Mouse (Mus musculus): ENCODE data around the gene Asic3. TPM values are rescaled to one million over a fixed set of nuclear protein-coding genes. Genes with fewer than 3 reads are reported as not detected.

Gene Asic3
- total RNA-seq, 2 experiments from 2014 or later, result 0.47 to 0.54 TPM

- no peak for TF ChIP-seq CTCF (IDR thresholded peaks at IDR 0.05)
- intact Hi-C loops (cut with DNase I), result no loop called here
- no peak overlapping the region for H3K27ac ChIP-seq
- no peak for DNase-seq
- H3K4me3 ChIP-seq, result no peak overlapping the region
These were observed 1.1 kb upstream of the Asic3 start for GRCm38 (mm10) chr5:24412063-24412462.

GRCm38 (mm10) chr5:24413938-24414337 lies 746 bp downstream of the Asic3 start:
- DNase-seq, result no peak
- Histone ChIP-seq H3K27ac (no peak overlapping the region), H3K4me3 (no peak overlapping the region)
- intact Hi-C loops (cut with DNase I), result no loop called here
- no peak for TF ChIP-seq CTCF (IDR thresholded peaks at IDR 0.05)

DNA sequence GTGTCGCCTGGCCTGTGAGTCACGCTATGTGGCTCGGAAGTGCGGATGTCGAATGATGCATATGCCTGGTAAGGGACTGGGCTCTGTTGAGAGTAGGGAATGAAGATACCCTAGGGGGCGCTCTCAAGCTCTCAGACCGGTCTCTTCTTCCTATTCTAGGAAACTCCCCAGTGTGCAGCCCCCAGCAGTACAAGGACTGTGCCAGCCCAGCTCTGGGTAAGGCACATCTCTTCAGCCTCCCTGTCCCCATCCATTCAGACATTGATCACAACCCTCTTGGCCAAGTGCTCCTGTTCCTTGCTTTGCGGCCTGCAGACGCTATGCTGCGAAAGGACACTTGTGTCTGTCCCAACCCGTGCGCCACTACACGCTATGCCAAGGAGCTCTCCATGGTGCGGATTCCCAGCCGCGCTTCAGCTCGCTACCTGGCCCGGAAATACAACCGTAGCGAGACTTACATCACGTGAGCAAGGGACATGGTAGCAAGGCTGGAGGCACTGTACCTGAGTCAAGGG lies 3.1 kb downstream of the Asic3 start:
- no peak overlapping the region for H3K27ac ChIP-seq
- TF ChIP-seq CTCF (IDR thresholded peaks at IDR 0.05), result peak; percentile 84
- peak; percentile 67 for DNase-seq
- intact Hi-C loops (cut with DNase I), result loop anchor here (1.0 to 5.0 kb wide), 2 partner anchors 36 to 54 kb away; partner anchors contain the start of gene Agap3
- peak overlapping the region; percentile 49 for H3K4me3 ChIP-seq

- Histone ChIP-seq H3K4me3 (no peak overlapping the region), H3K27ac (no peak overlapping the region)
- no peak for DNase-seq
- intact Hi-C loops (cut with DNase I), result loop anchor here (5.0 kb wide), 1 partner anchor 35 kb away; the partner anchor contains the start of gene Agap3
- TF ChIP-seq CTCF (IDR thresholded peaks at IDR 0.05), result no peak
These were observed 4.4 kb downstream of the Asic3 start for GRCm38 (mm10) chr5:24417587-24417986.

- intact Hi-C loops (cut with DNase I), result no loop called here
- Histone ChIP-seq H3K4me3 (no peak overlapping the region), H3K27ac (no peak overlapping the region)
- DNase-seq, result no peak
- TF ChIP-seq CTCF (IDR thresholded peaks at IDR 0.05), result no peak
These were observed 7.2 kb downstream of the Asic3 start for GRCm38 (mm10) chr5:24420381-24420780.

GRCm38 (mm10) chr5:24423129-24424003 lies 10.2 kb downstream of the Asic3 start, which contains the start of the genes Cdk5 and Slc4a2:
Cdk5 (minus strand) TSS chr5:24423530.
Slc4a2 (plus strand) TSS chr5:24423837.
- Histone ChIP-seq H3K27ac (peak within 1 kb of the TSS; percentile 97), H3K4me3 (peak within 1 kb of the TSS; percentile 78)
- intact Hi-C loops (cut with DNase I), result no loop called here
- peak; percentile 99 for DNase-seq
- TF ChIP-seq CTCF (IDR thresholded peaks at IDR 0.05), result no peak

GRCm38 (mm10) chr5:24424004-24424781 lies 11.0 kb downstream of the Asic3 start:
- no peak for TF ChIP-seq CTCF (IDR thresholded peaks at IDR 0.05)
- H3K27ac ChIP-seq, result peak overlapping the region; percentile 97
- intact Hi-C loops (cut with DNase I), result no loop called here
- no peak for DNase-seq
- peak overlapping the region; percentile 78 for H3K4me3 ChIP-seq

DNA sequence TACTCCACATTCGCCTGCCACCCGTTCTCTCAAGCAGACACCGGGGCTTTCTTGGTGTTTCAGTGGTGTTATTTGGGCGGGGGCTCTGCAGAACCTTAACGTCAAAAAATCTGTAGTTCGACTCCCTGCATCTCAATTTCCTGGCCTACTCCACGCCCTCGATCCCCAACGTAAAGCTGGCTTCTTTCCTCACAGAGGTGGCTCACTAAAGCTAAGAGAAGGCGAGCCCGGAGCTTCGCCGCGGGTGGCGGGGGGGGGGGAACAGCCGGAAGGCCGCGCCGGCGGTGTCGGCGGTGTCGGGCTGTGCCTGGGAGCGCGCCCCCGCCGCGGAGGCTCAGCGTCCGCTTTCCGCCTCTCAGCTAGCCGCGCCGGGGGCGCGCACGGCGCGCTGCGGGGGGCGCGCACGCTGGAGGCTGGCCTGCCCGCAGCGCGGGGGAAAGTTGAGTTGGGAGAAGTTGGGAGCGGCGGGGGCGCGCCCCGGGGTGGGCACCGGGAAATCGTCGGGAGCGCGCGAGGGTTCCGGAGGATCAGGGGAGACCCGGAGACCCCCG lies 11.7 kb downstream of the Asic3 start:
- peak overlapping the region; percentile 78 for H3K4me3 ChIP-seq
- TF ChIP-seq CTCF (IDR thresholded peaks at IDR 0.05), result no peak
- intact Hi-C loops (cut with DNase I), result no loop called here
- peak; percentile 94 for DNase-seq
- H3K27ac ChIP-seq, result peak overlapping the region; percentile 97

DNA sequence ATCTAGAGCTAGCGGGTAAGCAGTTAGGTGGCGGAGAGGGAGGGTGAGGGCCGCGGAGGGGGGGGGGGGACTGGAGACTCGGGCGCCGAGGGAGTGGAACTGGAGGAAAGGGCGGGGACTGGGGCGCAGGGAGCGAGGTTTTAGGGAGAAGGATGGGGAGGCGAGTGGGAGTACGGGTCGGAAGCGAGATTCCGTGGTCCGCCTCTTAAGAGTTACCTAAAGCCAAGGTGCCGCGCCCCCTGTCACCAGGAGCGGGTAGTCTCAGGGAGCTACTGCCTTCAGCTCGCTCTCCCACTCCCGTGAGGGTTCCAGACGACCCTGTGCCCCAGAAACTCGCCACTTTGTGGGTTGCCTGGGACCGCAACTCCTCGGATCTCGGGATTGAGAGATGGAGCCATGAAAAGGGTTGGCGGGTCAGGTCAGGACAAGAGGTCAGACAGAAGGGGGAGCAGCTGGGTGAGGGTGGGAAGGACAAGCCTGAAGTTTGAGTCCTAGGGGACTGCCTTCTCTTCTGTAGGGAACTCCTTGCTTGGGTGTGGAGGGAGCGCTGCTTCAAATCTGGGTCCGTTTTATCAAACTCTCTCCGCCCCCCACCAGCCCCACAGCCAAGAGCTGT lies 12.3 kb downstream of the Asic3 start:
- TF ChIP-seq CTCF (IDR thresholded peaks at IDR 0.05), result peak; percentile 31; the same call in 1 of the 2 replicates
- DNase-seq, result no peak
- intact Hi-C loops (cut with DNase I), result loop anchor here (2.0 kb wide), 1 partner anchor 19 kb away; the partner anchor contains the start of gene Fastk
- peak overlapping the region; percentile 97 for H3K27ac ChIP-seq
- peak overlapping the region; percentile 78 for H3K4me3 ChIP-seq

DNA sequence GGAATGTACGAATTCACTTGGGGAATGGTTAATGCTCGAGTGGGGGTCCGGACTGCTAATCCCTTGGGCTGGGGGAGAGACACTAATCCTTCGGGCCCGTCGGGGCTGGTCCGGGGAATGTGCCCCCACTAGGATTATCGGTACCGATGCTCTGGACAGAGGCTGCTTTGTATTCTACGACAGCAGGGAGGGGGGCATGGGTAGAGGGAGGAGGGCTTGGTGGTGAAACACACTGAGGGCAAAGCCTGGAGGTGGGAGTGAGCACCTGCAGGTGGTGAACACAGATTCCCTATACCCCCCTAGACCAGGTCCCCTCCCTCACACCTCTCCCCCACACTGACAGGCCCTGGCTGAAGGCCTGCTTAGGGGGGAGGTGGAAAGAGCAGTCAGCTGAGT lies 12.8 kb downstream of the Asic3 start:
- H3K4me3 ChIP-seq, result peak overlapping the region; percentile 78
- H3K27ac ChIP-seq, result peak overlapping the region; percentile 97
- DNase-seq, result no peak
- intact Hi-C loops (cut with DNase I), result loop anchor here (2.0 kb wide), 1 partner anchor 19 kb away; the partner anchor contains the start of gene Fastk
- TF ChIP-seq CTCF (IDR thresholded peaks at IDR 0.05), result no peak

DNA sequence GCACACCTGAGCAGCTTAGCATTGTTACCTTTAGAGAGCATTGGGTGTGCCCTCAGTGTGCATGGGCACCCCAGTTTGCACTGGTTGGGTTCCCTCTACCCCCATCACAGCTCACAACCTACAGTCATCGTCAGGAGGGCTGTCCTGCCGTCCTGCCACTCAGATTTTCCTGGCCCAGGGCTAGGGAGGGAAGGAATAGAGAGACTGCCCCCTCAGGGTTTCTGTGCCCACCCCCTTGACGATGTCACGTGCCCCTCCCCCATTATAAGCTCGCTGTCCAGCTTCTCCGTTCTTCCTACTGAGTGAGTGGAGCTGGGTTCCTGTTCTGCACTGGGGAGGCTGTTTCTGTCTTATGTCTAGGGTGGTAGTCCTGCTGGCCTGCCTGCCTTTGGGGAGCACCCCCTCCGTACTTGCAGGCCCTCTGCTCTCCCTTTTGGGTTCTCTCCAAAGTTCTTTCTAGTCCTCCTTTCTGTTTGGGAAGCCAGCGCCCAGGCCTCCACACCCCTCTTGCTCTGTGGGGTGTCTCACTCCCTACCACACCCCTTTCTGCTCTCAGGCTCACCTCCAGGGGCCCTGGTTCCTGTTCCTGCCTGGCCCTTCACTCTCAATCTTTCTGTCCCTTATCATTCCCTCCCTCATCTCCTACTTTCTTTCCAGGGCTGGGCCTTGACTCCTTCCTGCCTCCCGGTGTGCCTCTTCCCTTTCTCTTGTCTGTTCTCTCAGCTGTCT lies 13.5 kb downstream of the Asic3 start:
- Histone ChIP-seq H3K4me3 (peak overlapping the region; percentile 78), H3K27ac (peak overlapping the region; percentile 97; the same call in 1 of the 2 replicates)
- TF ChIP-seq CTCF (IDR thresholded peaks at IDR 0.05), result no peak
- intact Hi-C loops (cut with DNase I), result loop anchor here (2.0 kb wide), 1 partner anchor 18 kb away; the partner anchor contains the start of gene Fastk
- no peak for DNase-seq

Measured in gastrocnemius, adult 2 months (tissue).